Mouse (Mus musculus) cerebellum, adult 2 months (tissue): Measurements from ENCODE around the gene Bcas1.

Source experiments
- CTCF ChIP-seq: fragments of 200-500 bp; IDR thresholded peaks from 2 replicates; pipeline ENCODE4 v1.5.1; 2011; ENCODE audit warnings: low read depth, mild to moderate bottlenecking, control low read depth, low read length, moderate library complexity, borderline replicate concordance; ENCODE audit not compliant: insufficient read depth
- POLR2A ChIP-seq: fragments of 200-500 bp; IDR thresholded peaks from 2 replicates; pipeline ENCODE4 v1.6.1; 2011; ENCODE audit warnings: low read length, control low read depth, borderline replicate concordance; ENCODE audit not compliant: insufficient read depth

GRCm38 (mm10) chr2:170365676-170366075 lies 62.0 kb downstream of the Bcas1 start:
- TF ChIP-seq POLR2A (no peak), CTCF (no peak)
